Mouse (Mus musculus): ENCODE measurements around the gene Gjc2. TPM values are rescaled to one million over a fixed set of nuclear protein-coding genes. Genes with fewer than 3 reads are reported as not detected.

The Gjc2 gene
- polyA plus RNA-seq, 1 experiment = 8.9 TPM

Other genes starting within 250 kb of the Gjc2 start
- 137 and 140 TPM in 2 replicates for gene Rnf187, start 244.3 kb downstream of the Gjc2 start, polyA plus RNA-seq (2012; rRNA removed)
- 1.3 and 2.2 TPM in 2 replicates for gene Hist3h2ba, start 234.3 kb downstream of the Gjc2 start, polyA plus RNA-seq (2012; rRNA removed)
- gene Hist3h2a, start 228.5 kb downstream of the Gjc2 start, polyA plus RNA-seq (2012; rRNA removed) = 22.0 and 27.2 TPM in 2 replicates
- 0.23 and 0.49 TPM in 2 replicates for gene Trim17, start 228.5 kb downstream of the Gjc2 start, polyA plus RNA-seq (2012; rRNA removed)
- 27.1 and 28.1 TPM in 2 replicates for gene Trim11, start 205.1 kb downstream of the Gjc2 start, polyA plus RNA-seq (2012; rRNA removed)
- 0.14 and 0.22 TPM in 2 replicates for gene Obscn, start 46.8 kb downstream of the Gjc2 start, polyA plus RNA-seq (2012; rRNA removed)
- gene Iba57, start 19.5 kb downstream of the Gjc2 start, polyA plus RNA-seq (2012; rRNA removed) = 3.8 and 4.0 TPM in 2 replicates
- gene Guk1, start 9.0 kb upstream of the Gjc2 start, polyA plus RNA-seq (2012; rRNA removed) = 99.0 and 118 TPM in 2 replicates
- gene Mrpl55, start 19.3 kb upstream of the Gjc2 start, polyA plus RNA-seq (2012; rRNA removed) = 35.2 and 35.4 TPM in 2 replicates
- gene 2310033P09Rik, start 25.1 kb upstream of the Gjc2 start, polyA plus RNA-seq (2012; rRNA removed) = 23.8 and 26.1 TPM in 2 replicates
- 531 and 605 TPM in 2 replicates for gene Arf1, start 45.1 kb upstream of the Gjc2 start, polyA plus RNA-seq (2012; rRNA removed)
- 0.03 TPM in 2 replicates for gene Wnt3a, start 107.5 kb upstream of the Gjc2 start, polyA plus RNA-seq (2012; rRNA removed)
- gene Wnt9a, start 123.7 kb upstream of the Gjc2 start, polyA plus RNA-seq (2012; rRNA removed) = 11.6 and 11.7 TPM in 2 replicates
- gene Prss38, start 192.4 kb upstream of the Gjc2 start, polyA plus RNA-seq (2012; rRNA removed) = 0.06 and 0.24 TPM in 2 replicates

All from urinary bladder, adult 2 months (tissue).